Mouse (Mus musculus) liver (tissue): Measurements from ENCODE around the gene D1Ertd622e.
A peak's percentile ranks its signal among the peaks of the same experiment; 100 is the strongest.
"Not testable (repeated sequence)": the region's sequence is repeated elsewhere in the genome, so short reads cannot be mapped to it uniquely, and the experiment has no call there.

Source experiments
- DNase-seq: peaks from one replicate; pipeline ENCODE4 v3.0.0-alpha.2; 2020; ENCODE audit warnings: mixed read lengths

Gene D1Ertd622e

GRCm38 (mm10) chr1:97632545-97633256, 29.2 kb downstream of the D1Ertd622e start:
- DNase-seq: peak; percentile 55

- DNase-seq: no peak
Measured at GRCm38 (mm10) chr1:97631843-97632470, 29.9 kb downstream of the D1Ertd622e start.

- DNase-seq: no peak
Measured at GRCm38 (mm10) chr1:97630146-97630545, 31.7 kb downstream of the D1Ertd622e start.

GRCm38 (mm10) chr1:97628859-97629258, 33.0 kb downstream of the D1Ertd622e start:
- DNase-seq: no peak

- no peak for DNase-seq
Measured at GRCm38 (mm10) chr1:97628016-97628415, 33.9 kb downstream of the D1Ertd622e start.

GRCm38 (mm10) chr1:97625427-97625826, 36.4 kb downstream of the D1Ertd622e start:
- DNase-seq: no peak

- no peak for DNase-seq
Measured at GRCm38 (mm10) chr1:97624386-97624785, 37.5 kb downstream of the D1Ertd622e start.

- no peak for DNase-seq
Measured at GRCm38 (mm10) chr1:97623214-97623856, 38.5 kb downstream of the D1Ertd622e start.

GRCm38 (mm10) chr1:97622574-97623208, 39.2 kb downstream of the D1Ertd622e start:
- DNase-seq: no peak

GRCm38 (mm10) chr1:97619621-97620320, 42.1 kb downstream of the D1Ertd622e start:
- DNase-seq: no peak

GRCm38 (mm10) chr1:97615525-97615924, 46.3 kb downstream of the D1Ertd622e start:
- no peak for DNase-seq

GRCm38 (mm10) chr1:97614531-97615462, 47.1 kb downstream of the D1Ertd622e start:
- DNase-seq: no peak

GRCm38 (mm10) chr1:97611747-97612146, 50.1 kb downstream of the D1Ertd622e start:
- DNase-seq: no peak

GRCm38 (mm10) chr1:97603361-97603760, 58.5 kb downstream of the D1Ertd622e start:
- no peak for DNase-seq

GRCm38 (mm10) chr1:97600371-97600770, 61.5 kb downstream of the D1Ertd622e start:
- DNase-seq: no peak

GRCm38 (mm10) chr1:97599101-97599500, 62.8 kb downstream of the D1Ertd622e start:
- no peak for DNase-seq

GRCm38 (mm10) chr1:97588561-97588960, 73.3 kb downstream of the D1Ertd622e start:
- no peak for DNase-seq

GRCm38 (mm10) chr1:97585106-97585505, 76.8 kb downstream of the D1Ertd622e start:
- no peak for DNase-seq

- DNase-seq: no peak
Measured at GRCm38 (mm10) chr1:97584171-97584570, 77.7 kb downstream of the D1Ertd622e start.

- DNase-seq: no peak
Measured at GRCm38 (mm10) chr1:97583085-97583484, 78.8 kb downstream of the D1Ertd622e start.

- DNase-seq: not testable (repeated sequence)
Measured at GRCm38 (mm10) chr1:97580680-97581079, 81.2 kb downstream of the D1Ertd622e start.

GRCm38 (mm10) chr1:97580270-97580669, 81.6 kb downstream of the D1Ertd622e start:
- DNase-seq: no peak
